In the genomic region with DNA sequence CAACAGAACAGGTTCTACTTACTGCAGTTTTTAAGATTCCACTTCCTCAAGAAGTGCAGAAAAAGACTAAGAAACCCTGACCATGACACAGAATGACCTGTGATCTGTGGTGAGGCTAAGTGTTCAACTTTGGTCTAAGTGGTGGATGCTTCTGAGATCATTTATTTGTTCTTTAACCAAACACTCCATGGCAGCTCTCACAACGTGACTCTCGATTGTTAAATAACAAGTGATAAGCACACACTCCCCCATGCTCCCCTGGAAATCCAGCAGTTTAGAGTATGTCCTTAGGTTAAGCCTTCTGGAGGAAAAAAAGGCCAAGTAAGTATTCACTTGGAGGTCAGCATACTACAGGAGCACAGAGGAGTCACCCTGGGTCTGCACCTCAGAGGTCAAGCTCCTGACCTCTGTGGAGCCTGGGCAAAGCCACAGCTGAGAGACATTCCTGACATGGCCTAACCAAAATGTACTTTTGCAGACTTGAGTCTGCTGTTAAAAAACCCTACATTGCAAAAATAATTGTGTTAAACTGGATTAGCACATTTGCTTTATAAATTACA, we compare ENCODE assay signal across 25 mouse cellular contexts. TPM values are rescaled to one million over a fixed set of nuclear protein-coding genes. Genes with fewer than 3 reads are reported as not detected.
A peak's percentile ranks its signal among the peaks of the same experiment; 100 is the strongest.
DNase-seq lines count a peak whose midpoint lies in the region; ATAC-seq lines count a peak whose summit lies in the region.
"Had no signal": no experiment of that assay in that cellular context is flagged by ENCODE, and none has a peak within 500 bp of the region (broad histone marks: within the 10 kb centered on the region; RNA-seq: fewer than 3 reads in every experiment).

No protein-coding gene starts in this region.

- ATAC-seq in hindbrain, embryonic 14.5 days (ENCODE audit: low FRiP score), result no peak
- ATAC-seq: activated CD4-positive, CD25-positive, alpha-beta regulatory T cell, adult 4 months had no signal

- no peak overlapping the region for H3K27ac ChIP-seq in limb, embryonic 10.5 days
- no peak overlapping the region for H3K27ac ChIP-seq in hindbrain, embryonic 14.5 days
- H3K27ac ChIP-seq: hindbrain, embryonic 12.5 days; kidney, postnatal 0 days; midbrain, embryonic 12.5 days; neural tube, embryonic 13.5 days had no signal

- H3K4me3 ChIP-seq in limb, embryonic 10.5 days, result no peak overlapping the region
- H3K4me3 ChIP-seq in hindbrain, embryonic 14.5 days (replicated peaks; ENCODE audit: low read length), result no peak overlapping the region
- H3K4me3 ChIP-seq: erythroblast, embryonic 14.5 days; hindbrain, embryonic 12.5 days; midbrain, embryonic 12.5 days; neural tube, embryonic 13.5 days had no signal

- no peak overlapping the region for H3K9ac ChIP-seq in hindbrain, embryonic 14.5 days
- H3K9ac ChIP-seq: hindbrain, embryonic 12.5 days; lung, embryonic 14.5 days; midbrain, embryonic 12.5 days; neural tube, embryonic 13.5 days had no signal

- no peaks in the 10 kb centered on the region for H3K27me3 ChIP-seq in limb, embryonic 10.5 days (ENCODE audit: low read depth, poor library complexity, severe bottlenecking)
- no peaks in the 10 kb centered on the region for H3K27me3 ChIP-seq in hindbrain, embryonic 14.5 days (ENCODE audit: control insufficient read depth, insufficient read depth, low read length)
- H3K27me3 ChIP-seq: CH12.LX; hindbrain, embryonic 12.5 days; midbrain, embryonic 12.5 days; neural tube, embryonic 13.5 days had no signal

- no peaks in the 10 kb centered on the region for H3K9me3 ChIP-seq in limb, embryonic 10.5 days (replicated peaks)
- no peaks in the 10 kb centered on the region for H3K9me3 ChIP-seq in hindbrain, embryonic 14.5 days (ENCODE audit: control insufficient read depth, low read length)
- H3K9me3 ChIP-seq: hindbrain, embryonic 12.5 days; midbrain, embryonic 12.5 days; neural tube, embryonic 13.5 days had no signal

- H3K4me2 ChIP-seq in hindbrain, embryonic 14.5 days (replicated peaks), result no peak overlapping the region
- H3K4me2 ChIP-seq: hindbrain, embryonic 12.5 days; liver, embryonic 11.5 days; lung, embryonic 14.5 days; midbrain, embryonic 12.5 days; neural tube, embryonic 13.5 days had no signal

- WGBS in limb, embryonic 10.5 days, result 58% methylated on average over 2 of the region's 2 CpGs
- 55% methylated on average over 2 of the region's 2 CpGs for WGBS in hindbrain, embryonic 14.5 days

- DNase-seq in embryo, embryonic 10 days (ENCODE audit: low spot score), result peak; percentile 37
- DNase-seq in embryo, embryonic 11 days, result no peak
- peak; percentile 39 for DNase-seq in kidney, adult 9 months
- no peak for DNase-seq in kidney, postnatal 25 days
- DNase-seq in lung, postnatal 25 days (ENCODE audit: low spot score), result peak; percentile 64
- DNase-seq in lung, postnatal 4 days, result no peak
- DNase-seq in limb, embryonic 10.5 days (ENCODE audit: low spot score), result peak; percentile 15
- no peak for DNase-seq in hindbrain, embryonic 14.5 days (ENCODE audit: low spot score)
- DNase-seq: adrenal gland, adult 2 months; adrenal gland, postnatal 36 days; cerebellum, adult 2 months; cerebellum, postnatal 14 days; heart, postnatal 36 days; kidney, adult 11 months; layer of hippocampus, postnatal 36 days; right cerebral cortex, postnatal 4 days had no signal

- H3K36me3 ChIP-seq in limb, embryonic 10.5 days, result 0 out of 2 replicates have a peak, but pooled peaks cover 5% of the 10 kb centered on the region
- H3K36me3 ChIP-seq in hindbrain, embryonic 14.5 days (replicated peaks; ENCODE audit: control insufficient read depth, insufficient read depth), result peaks cover 12% of the 10 kb centered on the region

- H3K4me1 ChIP-seq in limb, embryonic 10.5 days, result no peaks in the 10 kb centered on the region
- H3K4me1 ChIP-seq in hindbrain, embryonic 14.5 days (replicated peaks; ENCODE audit: control insufficient read depth, insufficient read depth, low read length), result no peaks in the 10 kb centered on the region
- H3K4me1 ChIP-seq: hindbrain, embryonic 12.5 days had no signal

RNA-seq across cellular contexts. Expression of a gene that starts 53.1 kb away (rescaled TPM):
- 25.8 and 35.9 TPM in 2 replicates for polyA plus RNA-seq in limb, embryonic 10.5 days (2016; fragmentation: Nextera tagmentation; extraction: Ambion mirVana)
- 44.0 and 44.1 TPM in 2 replicates for polyA plus RNA-seq in hindbrain, embryonic 14.5 days (2014; fragmentation: Nextera tagmentation; extraction: Ambion mirVana)

Comparison
In these comparisons a context has a peak if more than half of its experiments do, and no peak if none do; other contexts are left out.
1. DNase-seq: peak in embryo, embryonic 10 days (single experiment), kidney, adult 9 months (single experiment), lung, postnatal 25 days (single experiment) and limb, embryonic 10.5 days (single experiment); none in embryo, embryonic 11 days (single experiment), kidney, postnatal 25 days (0 of 2), lung, postnatal 4 days (0 of 2) and hindbrain, embryonic 14.5 days (single experiment).